Mouse (Mus musculus): ENCODE results near the gene Reg3b. TPM values are rescaled to one million over a fixed set of nuclear protein-coding genes. Genes with fewer than 3 reads are reported as not detected.
A peak's percentile ranks its signal among the peaks of the same experiment; 100 is the strongest.
"Not testable (repeated sequence)": the region's sequence is repeated elsewhere in the genome, so short reads cannot be mapped to it uniquely, and the experiment has no call there.

The Reg3b gene
- not detected for total RNA-seq (2021)

GRCm38 (mm10) chr6:78370357-78370756, at the start of gene Reg3b:
Gene Reg3b, plus strand, starts transcription at chr6:78370657.
- no peak for DNase-seq (ENCODE audit: low spot score in 2 of 2)
- intact Hi-C loops (cut with DNase I) = no loop called here

DNA sequence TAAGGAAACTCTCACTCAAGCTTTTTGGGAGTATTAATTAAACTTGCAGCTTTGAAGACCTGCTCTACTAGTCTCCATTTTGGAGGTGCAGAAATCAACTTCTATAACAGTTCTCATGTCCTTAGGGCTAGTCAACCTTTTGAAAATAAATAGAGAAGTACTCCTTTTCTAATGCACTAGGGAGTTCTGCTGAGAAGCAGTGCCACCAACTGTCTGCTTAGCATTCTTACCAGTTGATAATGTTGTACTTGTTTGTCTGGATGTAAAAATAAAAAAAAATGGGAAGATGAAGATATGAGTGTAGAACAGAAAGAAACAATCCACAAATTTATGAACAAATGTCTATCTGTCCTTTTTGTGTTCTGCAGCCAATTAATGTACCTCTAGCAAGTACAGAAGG, 42.7 kb upstream of the Reg3b start:
- DNase-seq (ENCODE audit: low spot score in 2 of 2) = peak; percentile 24 to 42
- intact Hi-C loops (cut with DNase I) = loop anchor here (5.0 kb wide), 2 partner anchors 675 to 700 kb away; no protein-coding TSS in a partner anchor

DNA sequence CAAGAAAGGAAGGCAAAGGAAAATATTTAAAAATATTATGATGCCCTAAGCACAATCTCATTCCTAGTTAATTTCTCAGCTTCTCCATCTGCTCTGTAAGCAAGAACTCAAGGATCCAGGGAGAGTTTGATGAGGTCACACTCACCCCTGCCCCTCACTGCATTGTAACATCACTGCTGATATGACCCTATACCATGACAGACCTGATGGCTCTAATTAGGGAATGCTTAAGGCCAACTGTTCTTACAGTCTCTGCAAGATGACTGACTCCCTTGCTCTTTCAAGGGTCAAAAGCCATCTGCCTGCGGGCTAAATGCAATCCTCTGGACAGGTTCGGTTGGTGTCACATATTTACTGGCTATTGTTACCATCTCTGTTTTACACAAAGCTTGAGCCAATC, 41.3 kb upstream of the Reg3b start:
- no peak for DNase-seq (ENCODE audit: low spot score in 2 of 2)
- intact Hi-C loops (cut with DNase I) = loop anchor here (5.0 kb wide), 2 partner anchors 677 to 702 kb away; no protein-coding TSS in a partner anchor

- intact Hi-C loops (cut with DNase I) = loop anchor here (1.0 kb wide), 1 partner anchor 181 kb away; no protein-coding TSS in a partner anchor
- peak; percentile 10 to 38 for DNase-seq (ENCODE audit: low spot score in 2 of 2)
Measured at GRCm38 (mm10) chr6:78331919-78332569, 38.4 kb upstream of the Reg3b start.

DNA sequence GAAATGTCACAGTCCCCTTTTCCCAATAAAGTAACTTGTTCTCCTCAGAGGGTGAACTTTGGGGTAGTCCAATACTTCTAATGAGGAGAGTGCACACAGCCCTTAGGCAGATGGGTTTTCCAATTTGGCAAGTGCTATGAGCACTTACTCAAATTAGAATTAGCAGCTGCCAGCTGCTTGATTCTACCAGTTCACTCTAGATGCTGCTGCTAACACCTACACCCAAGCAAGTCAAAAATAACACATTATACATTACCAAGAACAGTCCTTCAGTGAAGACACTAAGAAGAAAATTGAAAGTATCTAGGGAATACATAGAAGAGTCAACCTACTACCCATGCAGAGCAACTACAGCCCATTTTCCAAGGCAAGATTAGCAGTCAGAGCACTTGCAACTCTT, 30.2 kb upstream of the Reg3b start:
- intact Hi-C loops (cut with DNase I) = loop anchor here (1.0 to 2.0 kb wide), 2 partner anchors 120 to 477 kb away; no protein-coding TSS in a partner anchor
- DNase-seq (ENCODE audit: low spot score in 2 of 2) = peak; percentile 41 to 83

GRCm38 (mm10) chr6:78341689-78342088, 28.8 kb upstream of the Reg3b start:
- intact Hi-C loops (cut with DNase I) = loop anchor here (2.0 kb wide), 1 partner anchor 479 kb away; no protein-coding TSS in a partner anchor
- no peak for DNase-seq (ENCODE audit: low spot score in 2 of 2)

DNA sequence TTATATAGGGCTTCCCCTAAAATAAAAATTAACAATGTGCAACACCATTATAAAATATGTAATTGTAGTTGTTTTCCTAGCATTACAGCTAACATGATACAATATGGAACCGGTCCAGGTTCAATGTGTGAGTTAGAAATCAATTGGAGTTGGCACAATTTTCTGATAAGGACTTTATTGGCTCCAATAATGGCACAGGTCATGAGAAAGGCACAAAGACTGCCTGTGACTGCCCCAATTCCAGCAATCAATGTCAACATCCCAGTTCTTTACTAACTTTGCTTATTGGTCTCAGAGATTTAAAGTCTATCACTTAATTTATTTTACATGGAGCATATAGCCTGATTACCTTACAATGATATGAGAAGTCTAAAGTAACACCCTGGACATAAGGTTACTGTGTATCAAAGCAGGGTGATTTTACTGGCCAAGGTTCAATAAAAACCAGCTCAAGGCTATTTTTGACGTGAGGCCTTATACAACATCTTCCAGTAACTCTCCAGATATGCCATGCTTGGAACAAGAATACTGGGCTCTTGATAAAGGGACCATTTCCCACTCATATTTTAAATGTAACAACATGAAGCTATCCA, 8.4 kb upstream of the Reg3b start:
- intact Hi-C loops (cut with DNase I) = no loop called here
- no peak for DNase-seq (ENCODE audit: low spot score in 2 of 2)

DNA sequence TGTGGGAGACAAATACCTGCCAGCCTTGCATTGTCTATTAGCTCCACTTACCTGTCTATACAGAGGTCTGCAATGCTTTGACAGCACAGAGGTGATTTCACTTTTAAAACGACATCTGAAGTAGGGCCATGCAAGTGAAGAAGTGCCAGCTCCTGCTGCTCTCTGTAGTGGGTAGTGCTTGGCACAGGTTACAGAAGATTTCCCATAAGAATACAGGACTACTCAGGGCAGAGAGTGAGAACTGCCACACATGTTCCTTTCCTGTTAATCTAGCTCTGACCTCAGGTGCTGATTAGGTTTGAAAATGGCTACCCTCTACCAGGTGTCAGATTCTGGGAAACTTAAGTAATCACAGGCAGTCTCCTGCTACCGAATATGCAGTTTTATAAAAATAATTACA, 8.3 kb downstream of the Reg3b start, which contains the start of gene Reg3d:
Reg3d (minus strand) TSS at position 101 of the 400 bp plus-strand sequence.
- DNase-seq (ENCODE audit: low spot score in 2 of 2) = no peak
- intact Hi-C loops (cut with DNase I) = no loop called here

GRCm38 (mm10) chr6:78380409-78380808, 10.0 kb downstream of the Reg3b start, which contains the start of gene Reg3a:
Gene Reg3a, plus strand, starts transcription at chr6:78380709.
- intact Hi-C loops (cut with DNase I) = no loop called here
- no peak for DNase-seq (ENCODE audit: low spot score in 2 of 2)

- DNase-seq (ENCODE audit: low spot score in 2 of 2) = no peak
- intact Hi-C loops (cut with DNase I) = no loop called here
Measured at GRCm38 (mm10) chr6:78385609-78386008, 15.2 kb downstream of the Reg3b start.

DNA sequence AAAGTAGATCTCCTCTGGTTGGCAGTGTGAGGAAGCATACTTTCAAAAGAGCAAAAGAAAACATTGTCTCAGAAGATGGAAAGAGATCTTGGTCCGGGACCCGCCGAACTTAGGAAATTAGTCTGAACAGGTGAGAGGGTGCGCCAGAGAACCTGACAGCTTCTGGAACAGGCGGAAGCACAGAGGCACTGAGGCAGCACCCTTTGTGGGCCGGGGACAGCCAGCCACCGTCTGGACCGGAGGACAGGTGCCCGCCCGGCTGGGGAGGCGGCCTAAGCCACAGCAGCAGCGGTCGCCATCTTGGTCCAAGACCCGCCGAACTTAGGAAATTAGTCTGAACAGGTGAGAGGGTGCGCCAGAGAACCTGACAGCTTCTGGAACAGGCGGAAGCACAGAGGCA, 24.9 kb downstream of the Reg3b start, which contains the start of gene Reg2:
Reg2 (plus strand) TSS at position 301 of the 400 bp plus-strand sequence.
- DNase-seq (ENCODE audit: low spot score in 2 of 2); intact Hi-C loops (cut with DNase I): not testable (repeated sequence)

DNA sequence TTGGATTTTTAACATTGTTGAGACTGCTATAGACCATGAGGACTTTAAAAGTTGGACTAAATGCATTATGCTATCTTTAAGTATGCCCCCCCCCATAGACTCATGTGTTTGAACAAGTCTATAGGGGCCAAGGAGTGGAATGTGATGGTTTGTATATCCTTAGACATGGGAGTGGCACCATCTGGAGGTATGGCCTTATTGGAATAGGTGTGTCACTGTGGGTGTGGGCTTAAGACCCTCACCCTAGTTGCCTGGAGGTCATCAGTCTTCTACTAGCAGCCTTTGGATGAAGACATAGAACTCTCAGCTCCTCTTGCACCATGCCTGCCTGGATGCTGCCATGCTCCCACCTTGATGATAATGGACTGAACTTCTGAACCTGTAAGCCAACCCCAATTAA, 52.0 kb downstream of the Reg3b start, which contains the start of gene Reg1:
Reg1 (plus strand) TSS at position 301 of the 400 bp plus-strand sequence.
- DNase-seq (ENCODE audit: low spot score in 2 of 2); intact Hi-C loops (cut with DNase I): not testable (repeated sequence)

Other genes with a start within 250 kb of the Reg3b start
- not detected for gene Reg3d, start 8.2 kb downstream of the Reg3b start, total RNA-seq (2021)
- gene Reg3a, start 10.1 kb downstream of the Reg3b start, total RNA-seq (2021) = not detected
- gene Reg2, start 25.0 kb downstream of the Reg3b start, total RNA-seq (2021) = not detected
- not detected for gene Reg1, start 52.1 kb downstream of the Reg3b start, total RNA-seq (2021)
- not detected for gene Reg3g, start 98.2 kb downstream of the Reg3b start, total RNA-seq (2021)